Mouse (Mus musculus) kidney, postnatal 25 days (tissue): ENCODE data around the gene Nkpd1.
A peak's percentile ranks its signal among the peaks of the same experiment; 100 is the strongest.

Experiments
- DNase-seq, 2 experiments: peaks; one replicate each; pipeline ENCODE4 v3.0.0; 2021; ENCODE audit warnings: mixed read lengths in 2 of 2

The Nkpd1 gene

GRCm38 (mm10) chr7:19517652-19518365, at the start of gene Nkpd1:
Nkpd1 (plus strand) TSS chr7:19517838.
- peak in 1 of 2 experiments; percentile 62 for DNase-seq

DNA sequence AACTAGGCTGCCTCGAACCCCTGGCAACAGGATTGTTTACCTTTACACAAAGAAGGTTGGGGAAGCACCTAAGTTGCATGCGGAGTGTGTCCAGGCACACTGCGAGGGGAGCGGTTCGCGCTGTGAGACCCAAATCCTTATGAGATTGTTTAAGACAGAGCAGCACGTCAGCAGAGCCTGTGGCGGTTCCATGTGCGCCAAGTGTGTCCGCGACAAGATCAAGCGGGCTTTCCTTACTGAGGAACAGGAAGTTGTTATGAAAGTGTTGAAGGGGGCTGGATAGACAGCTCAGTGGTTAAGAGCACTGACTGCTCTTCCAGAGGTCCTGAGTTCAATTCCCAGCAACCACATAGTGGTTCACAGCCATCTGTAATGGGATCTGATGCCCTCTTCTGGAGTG, 49.4 kb upstream of the Nkpd1 start:
- DNase-seq, result no peak

GRCm38 (mm10) chr7:19469404-19469803, 48.2 kb upstream of the Nkpd1 start:
- DNase-seq, result no peak

- peak in 1 of 2 experiments; percentile 65 for DNase-seq
Measured at GRCm38 (mm10) chr7:19470308-19470707, 47.3 kb upstream of the Nkpd1 start.

- peak; percentile 82 to 91 for DNase-seq
Measured at GRCm38 (mm10) chr7:19472403-19472802, 45.2 kb upstream of the Nkpd1 start.

DNA sequence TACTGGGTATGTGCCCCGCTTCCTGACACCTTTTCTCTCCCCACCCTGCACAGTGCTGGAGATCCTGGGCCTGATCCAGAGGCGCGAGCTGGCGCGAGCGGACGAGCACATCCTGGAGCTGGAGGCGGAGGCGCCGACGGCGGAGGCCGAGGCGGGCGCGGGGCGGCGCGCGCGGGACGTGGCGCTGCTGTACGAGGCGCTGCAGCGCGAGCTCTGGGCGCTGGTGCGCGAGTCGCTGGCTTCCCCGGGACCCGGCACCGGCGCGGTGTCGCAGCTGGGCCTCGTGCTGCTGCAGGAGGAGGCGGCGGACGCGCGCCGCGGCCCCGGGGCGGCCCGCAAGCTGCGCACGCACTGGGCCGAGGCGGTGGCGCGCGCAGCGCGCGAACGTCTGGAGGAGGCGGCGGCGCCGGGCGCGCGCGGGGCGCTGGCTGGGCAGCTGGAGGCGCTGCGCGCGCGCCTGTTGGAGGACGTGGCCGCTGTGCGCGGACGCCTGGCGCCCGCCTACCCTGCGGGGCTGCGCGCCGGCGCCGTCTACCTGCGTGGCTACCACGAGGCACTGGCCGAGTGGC, 43.7 kb upstream of the Nkpd1 start:
- DNase-seq, result peak; percentile 64 to 83

DNA sequence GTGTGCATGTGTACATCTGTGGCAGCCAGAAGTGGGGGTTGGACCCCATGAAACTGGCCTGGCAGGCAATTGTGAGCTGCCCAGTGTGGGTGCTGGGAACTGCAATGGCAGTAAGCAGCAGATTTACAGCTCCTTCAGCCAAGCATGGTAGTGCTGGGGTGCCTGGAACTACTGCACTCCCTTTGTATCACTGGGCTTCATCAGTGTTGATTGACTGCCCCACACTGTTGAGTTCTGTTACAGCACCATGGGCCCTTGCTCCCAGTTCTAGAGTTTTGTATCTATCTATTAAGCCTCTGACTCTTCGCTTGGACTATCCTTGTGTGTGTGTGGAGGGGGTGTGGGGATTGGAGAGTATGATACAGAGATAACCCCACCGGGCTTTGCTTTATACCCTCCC, 40.6 kb upstream of the Nkpd1 start:
- DNase-seq, result no peak

GRCm38 (mm10) chr7:19477624-19478384, 39.8 kb upstream of the Nkpd1 start:
- peak; percentile 67 to 89 for DNase-seq

DNA sequence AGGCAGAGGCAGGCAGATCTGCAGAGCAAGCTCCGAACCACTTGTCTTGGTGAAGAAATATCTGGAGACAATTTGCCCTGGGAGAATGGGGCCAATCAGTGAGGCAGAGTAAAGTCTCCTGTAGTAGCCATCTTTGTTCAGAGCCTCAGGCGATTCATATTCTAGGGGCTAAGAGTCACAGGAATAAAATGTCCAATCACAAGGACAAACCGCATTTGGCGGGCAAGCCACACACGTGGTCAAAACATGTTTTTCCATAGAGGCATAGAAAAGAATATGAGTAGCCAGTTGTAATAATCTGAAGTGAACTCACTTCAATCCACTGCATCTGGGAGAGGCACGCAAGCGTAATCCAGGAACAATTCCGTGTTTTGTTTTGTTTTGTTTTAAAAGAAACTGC, 34.4 kb upstream of the Nkpd1 start:
- DNase-seq, result no peak

DNA sequence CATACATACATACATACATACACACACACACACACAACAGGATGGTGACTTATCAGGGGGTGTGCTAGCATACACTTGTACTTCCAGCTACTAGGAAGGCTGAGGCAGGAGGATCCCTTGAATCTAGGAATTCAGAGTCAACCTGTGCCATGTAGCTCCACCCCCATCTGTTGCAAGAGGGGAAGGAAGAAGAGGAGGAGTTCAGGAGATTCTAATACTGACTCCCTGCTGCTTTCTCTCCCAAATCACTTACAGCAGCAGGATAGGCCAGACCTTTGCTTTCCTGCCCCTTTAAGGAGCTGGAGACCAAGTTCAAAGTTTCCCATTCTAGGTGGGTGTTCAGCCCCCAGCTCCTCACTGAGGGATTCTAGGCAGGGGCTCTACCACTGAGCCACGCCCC, 32.1 kb upstream of the Nkpd1 start:
- no peak for DNase-seq

GRCm38 (mm10) chr7:19486549-19486948, 31.1 kb upstream of the Nkpd1 start:
- no peak for DNase-seq

- no peak for DNase-seq
Measured at GRCm38 (mm10) chr7:19489525-19489924, 28.1 kb upstream of the Nkpd1 start.

DNA sequence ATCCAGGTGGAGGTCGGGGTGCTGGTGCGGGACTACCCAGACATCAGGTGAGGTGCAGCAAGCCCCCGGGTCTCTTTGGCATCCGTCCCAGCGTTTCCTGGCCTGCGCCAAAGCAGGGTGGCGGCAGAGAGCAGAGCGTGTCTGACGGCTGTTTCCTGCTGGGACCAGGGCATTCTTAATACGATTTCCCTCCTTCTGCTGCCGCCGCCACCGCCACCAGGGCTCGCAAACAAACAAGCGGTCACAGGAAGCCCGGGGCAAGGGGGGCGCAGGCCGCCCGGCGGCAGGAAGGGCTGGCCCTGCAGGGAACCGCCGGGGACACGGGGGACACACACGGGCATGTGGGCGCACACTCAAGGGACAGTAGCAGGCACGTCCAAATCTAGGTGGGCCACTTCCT, 25.9 kb upstream of the Nkpd1 start:
- DNase-seq, result peak; percentile 84 to 91

DNA sequence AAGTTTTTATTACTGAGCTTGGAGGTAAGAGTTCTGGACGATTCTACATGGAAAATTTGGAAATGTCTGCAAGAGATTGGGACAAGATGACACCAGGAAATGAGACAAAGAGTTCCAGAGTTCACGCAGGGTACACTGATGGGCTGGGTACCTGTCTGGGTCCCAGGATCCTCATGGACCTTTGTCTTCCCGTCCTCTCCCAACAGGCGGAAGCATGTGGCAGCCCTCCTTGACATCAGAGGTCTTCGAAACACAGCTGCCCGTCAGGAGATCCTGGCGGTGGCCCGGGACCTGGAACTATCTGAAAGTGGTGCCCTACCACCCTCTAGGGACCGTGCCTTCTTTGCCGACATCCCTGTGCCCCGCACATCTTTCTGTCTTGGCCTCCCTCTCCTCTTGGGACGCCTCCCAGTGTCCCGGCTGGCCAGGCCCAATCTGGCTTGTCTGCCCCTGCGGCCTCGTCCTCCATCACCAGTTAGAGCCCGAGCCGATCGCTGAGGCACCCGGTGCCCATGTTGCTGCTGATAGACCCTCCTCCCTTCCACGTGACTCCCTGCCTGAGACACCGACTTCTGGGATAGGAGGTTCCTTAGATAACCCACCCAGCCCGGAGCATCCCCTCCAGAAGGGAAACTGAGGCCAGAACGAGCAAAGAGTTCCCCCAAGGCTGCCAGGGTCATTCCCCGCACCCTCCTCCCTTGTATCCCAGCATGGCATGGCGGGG, 22.7 kb upstream of the Nkpd1 start:
- DNase-seq, result peak; percentile 40 to 81

GRCm38 (mm10) chr7:19495521-19496213, 22.0 kb upstream of the Nkpd1 start:
- DNase-seq, result peak; percentile 87 to 91

- no peak for DNase-seq
Measured at GRCm38 (mm10) chr7:19496214-19496555, 21.5 kb upstream of the Nkpd1 start.

- peak; percentile 57 to 65 for DNase-seq
Measured at GRCm38 (mm10) chr7:19498326-19498725, 19.3 kb upstream of the Nkpd1 start.

DNA sequence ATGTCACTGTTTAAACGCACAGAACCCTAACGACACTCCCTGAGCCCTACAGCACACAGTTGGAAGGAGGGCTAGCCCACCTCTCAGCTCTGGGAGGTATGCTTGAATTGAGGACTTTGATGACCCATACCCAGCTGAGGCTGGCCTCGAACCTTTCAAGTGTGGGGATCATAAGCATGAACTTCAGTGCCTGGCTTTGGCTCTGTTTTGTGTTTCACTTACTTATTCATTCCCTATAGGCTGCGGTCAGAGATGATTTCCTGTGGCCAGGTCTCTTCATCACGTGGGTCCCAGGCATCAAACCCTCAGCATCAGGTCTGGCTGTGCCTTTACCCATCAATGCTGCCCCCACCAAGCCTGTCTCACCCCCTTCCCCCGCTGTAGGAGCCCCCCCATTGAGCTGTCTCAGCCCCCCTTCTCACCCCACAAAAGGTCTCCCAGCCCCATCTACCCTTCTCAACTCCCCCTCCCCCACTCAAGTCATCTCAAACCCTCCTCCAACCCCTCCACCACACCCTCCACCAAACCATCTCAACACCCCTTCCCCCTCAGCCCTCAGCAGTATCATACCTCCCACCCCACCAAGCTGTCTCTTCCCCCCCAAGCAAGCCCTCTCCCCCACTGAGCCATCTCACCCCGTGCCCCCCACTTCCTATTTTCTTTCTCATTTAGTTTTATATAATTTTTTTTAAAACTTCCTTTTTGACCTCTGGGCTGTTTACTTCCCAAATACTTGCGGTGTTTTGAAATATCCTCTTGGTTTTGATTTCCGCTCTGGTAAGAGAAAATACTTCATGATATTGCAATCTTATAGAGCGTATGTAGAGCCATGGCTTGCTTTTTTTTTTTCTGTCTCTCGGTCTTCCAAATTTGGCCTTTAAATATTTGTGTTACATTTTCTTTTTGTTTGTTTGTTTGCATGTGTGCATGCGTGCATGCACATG, 16.9 kb upstream of the Nkpd1 start:
- peak in 1 of 2 experiments; percentile 41 for DNase-seq

- DNase-seq, result no peak
Measured at GRCm38 (mm10) chr7:19501658-19502057, 16.0 kb upstream of the Nkpd1 start.

DNA sequence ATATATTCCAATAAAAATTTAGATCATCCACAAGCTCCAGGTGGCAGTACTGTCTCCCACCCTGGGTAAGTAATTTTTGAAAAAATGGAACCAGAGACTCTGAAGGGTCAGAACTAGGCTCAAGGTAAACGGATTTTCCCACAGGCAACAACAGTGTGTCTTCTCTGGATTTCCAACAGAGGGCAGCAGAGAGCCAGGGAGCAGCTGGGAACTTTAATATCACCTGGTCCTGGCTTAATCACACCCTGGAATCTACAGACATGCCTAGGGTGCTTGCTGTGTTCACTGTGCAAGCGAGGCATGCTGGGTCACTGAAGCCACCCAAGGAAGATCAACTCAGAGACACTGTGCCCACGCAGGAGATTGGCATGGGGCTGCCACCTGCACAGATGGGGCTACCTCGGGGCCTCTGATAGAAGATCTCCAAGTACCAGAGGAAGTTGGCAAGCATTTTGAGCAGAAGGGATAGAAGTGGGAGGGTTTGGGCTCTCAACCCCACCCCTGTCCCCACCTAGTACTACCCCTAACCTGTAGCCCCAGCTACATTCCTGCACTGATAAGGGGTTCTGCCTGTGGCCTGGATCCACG, 14.1 kb upstream of the Nkpd1 start:
- peak; percentile 53 to 66 for DNase-seq

DNA sequence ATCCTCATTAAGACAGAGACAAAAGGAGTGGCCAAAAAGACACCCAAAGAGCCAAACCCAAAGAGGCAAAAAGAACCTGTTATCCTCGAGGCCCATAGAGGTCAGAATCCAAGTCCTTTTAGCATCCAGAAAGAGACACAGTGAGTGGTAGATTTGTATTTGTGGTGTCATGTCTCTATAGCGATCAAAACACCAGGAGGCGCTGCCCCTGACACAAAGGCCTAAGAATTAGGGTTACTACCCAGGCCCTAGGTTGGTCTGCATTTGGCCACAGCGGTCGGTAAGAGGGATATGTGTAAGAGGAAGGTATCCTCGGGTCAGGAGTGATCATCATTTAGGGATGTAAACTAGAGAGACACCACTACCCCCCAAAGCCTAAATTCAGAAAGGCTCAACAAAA, 11.3 kb upstream of the Nkpd1 start:
- DNase-seq, result no peak
